Mouse (Mus musculus): ENCODE results near the gene Vipr1.

Gene Vipr1

DNA sequence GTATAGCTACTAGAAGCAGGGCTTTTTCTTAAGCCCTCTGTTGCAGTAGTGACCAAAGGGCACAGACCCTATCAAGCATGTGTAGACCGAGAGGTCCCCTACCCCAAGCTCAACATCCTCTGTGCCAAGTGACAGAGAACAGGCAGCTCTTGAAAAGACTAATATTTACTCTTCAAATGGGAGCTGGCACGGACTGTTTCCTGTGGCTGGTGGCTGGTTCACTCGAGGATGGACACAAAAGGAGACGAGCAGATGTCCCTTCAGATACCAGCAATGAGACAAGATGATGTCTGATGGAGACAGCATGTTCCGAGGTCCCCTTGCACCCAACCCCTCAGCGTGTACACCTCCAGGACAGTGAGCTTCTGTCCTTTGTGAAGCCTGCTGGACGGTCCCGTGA, 35.0 kb downstream of the Vipr1 start:
- no peak for DNase-seq (ENCODE audit: low spot score in 2 of 2)

DNA sequence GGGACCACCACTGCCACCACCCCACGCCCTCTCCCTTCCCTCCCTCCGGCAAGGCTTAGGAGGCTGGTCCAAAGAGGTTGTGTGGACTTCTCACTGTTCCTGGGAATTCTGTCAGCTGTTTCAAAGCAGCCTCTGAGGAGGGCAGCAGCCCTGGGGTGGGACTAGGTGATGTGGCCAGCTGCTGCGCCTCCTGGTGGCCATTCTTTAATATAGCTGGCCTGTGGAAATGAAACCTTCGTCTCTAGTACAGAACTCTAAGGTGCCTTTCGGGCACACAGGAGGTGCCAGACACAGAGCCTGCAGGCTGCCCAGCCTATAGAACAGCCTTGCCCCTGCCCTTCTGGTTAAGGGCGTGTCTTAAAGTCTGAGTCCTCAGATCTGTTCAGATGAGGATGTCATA, 37.0 kb downstream of the Vipr1 start:
- DNase-seq (ENCODE audit: low spot score in 2 of 2), result peak; percentile 59 to 71

DNA sequence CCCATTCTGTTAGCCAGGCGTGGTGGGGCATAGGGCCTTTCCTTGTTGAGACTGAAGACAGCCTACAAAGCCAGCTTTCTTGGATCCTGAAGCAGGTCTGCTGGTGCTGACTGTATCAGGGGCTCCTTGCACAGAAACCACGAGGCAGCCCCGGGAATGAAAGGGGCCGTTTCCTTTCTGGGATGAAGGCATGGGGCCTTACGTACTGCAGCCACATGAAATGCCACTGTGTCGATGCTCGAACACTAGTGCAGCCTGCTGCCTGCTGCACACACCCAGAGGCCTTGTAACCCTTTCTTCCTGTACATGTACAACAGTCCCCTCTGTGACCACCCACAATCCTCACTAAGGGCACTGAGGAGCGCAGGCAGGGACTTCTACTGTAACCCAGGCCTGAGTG, 38.7 kb downstream of the Vipr1 start:
- DNase-seq (ENCODE audit: low spot score in 2 of 2), result no peak

DNA sequence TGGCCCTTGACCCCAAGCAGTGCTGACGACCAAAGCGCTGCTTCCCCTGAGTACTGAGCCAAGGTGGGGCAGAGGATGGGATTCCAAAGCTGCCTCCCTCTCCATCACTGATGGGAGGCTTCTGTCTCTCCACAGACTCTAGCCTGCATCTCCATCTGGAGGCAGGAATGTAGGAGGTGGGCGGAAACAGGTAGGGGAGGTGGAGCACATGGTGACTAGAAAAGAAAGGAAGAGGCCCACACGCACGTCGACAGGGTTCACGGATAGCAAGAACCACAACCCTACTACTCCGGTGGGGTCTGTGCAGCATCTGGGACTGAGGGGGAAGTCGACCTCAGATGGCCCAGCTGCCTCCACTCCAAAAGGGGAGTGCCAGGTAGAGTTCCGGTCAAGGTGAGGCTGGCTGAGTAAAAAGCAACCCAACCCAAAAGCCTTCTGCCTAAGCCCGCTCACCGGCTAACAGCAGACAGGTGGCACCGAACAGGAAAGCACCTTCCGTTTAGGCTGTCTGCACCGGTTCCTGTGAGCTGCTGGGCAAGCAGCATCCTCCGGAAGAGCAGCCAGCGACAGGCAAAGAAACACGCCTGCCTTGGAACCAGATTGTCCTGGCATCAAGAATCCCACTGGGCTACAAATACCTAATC, 39.6 kb downstream of the Vipr1 start:
- DNase-seq (ENCODE audit: low spot score in 2 of 2), result peak; percentile 32 to 46

DNA sequence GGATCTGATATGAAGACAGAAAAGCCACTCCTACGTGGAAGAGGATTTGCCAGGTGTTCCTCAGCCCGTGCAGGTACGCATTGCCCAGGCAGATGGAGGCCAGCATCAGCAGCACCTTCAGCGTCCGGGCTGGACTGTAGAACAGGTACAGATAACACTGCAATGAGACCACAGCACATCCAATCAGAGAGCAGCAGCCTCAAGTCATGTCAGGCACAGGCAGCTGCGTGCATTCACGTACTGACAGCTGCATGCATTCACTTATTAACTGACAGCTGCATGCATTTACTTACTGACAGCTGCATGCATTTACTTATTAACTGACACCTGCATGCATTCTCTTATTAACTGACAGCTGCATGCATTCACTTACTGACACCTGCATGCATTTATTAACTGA, 42.2 kb downstream of the Vipr1 start:
- no peak for DNase-seq (ENCODE audit: low spot score in 2 of 2)

DNA sequence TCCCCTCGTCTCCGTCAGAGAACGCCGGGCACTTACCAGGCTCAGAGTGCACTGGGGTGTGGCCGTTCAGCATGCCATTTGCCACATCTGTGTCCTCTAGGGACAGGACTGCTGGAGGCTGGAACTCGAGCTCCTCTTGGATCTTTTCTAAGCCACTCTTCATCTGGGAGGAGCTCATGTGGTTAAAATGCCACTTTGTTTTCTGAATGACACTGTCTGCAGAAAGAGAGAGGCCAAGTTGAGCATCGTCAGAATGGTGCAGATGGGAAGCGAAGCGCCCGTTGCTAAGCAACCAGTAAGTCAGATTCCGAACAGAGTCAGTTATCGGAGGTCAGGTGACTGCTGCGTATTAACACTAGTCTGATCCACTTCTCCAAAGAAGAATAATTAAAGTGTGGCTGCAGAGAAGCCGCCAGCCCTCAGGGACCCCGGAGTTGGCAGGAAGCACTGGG, 47.7 kb downstream of the Vipr1 start:
- no peak for DNase-seq (ENCODE audit: low spot score in 2 of 2)

DNA sequence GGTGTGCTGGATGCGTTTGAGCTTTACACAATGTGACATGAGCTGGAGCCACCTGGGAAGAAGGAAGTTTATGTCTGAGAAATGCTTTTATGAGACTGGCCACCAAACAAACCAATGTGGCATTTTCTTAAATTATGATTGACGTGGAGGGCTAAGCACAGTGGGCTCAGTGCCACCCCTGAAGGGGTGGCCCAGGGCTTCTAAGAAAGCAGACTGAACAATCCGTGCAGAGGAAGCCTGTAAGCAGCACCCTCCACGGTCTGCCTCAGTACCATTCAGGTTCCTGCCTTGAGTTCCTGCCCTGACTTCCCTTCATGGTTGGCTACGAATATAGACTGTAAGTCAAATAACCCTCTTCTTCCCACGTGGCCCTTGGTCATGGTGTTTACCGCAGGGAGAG, 48.2 kb downstream of the Vipr1 start:
- no peak for DNase-seq (ENCODE audit: low spot score in 2 of 2)

DNA sequence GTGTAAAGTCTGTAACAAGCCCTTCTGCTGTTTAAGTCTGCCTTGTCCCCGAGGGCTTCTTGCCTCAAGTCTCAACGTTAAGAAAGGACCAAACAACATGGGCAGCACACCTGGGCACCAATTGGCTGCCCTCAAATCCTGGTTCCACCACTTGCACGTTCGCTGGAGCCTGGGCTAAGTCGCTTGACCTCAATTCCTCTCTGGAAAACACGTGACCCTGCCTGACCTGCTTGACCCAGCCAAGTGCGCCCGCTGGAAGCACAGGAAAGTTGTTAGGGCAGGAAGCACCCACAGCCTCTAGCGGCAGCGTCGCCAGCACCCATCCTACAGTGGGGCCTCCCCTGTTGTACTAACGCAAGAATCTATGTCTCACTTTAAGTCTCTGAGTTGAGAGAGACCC, 52.2 kb downstream of the Vipr1 start:
- DNase-seq (ENCODE audit: low spot score in 2 of 2), result no peak

DNA sequence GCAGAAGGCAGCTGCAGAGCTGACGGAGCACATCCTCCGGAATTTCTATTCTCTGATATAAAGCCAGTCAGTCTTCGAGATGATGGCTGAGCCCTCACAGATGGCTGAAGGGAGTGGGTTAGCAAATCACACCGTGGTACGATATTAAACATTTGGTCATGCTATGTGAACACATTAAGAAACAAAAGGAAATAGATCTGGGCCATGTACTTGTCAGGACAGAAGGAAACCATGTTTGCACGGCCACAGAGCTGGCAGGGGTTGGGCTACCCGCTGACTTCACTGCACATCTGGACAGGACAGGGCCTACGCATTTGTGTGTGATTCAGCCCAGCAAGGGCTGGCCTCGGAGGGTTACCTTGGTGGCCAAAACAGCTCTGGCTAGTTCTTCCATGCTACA, 54.1 kb downstream of the Vipr1 start:
- no peak for DNase-seq (ENCODE audit: low spot score in 2 of 2)

DNA sequence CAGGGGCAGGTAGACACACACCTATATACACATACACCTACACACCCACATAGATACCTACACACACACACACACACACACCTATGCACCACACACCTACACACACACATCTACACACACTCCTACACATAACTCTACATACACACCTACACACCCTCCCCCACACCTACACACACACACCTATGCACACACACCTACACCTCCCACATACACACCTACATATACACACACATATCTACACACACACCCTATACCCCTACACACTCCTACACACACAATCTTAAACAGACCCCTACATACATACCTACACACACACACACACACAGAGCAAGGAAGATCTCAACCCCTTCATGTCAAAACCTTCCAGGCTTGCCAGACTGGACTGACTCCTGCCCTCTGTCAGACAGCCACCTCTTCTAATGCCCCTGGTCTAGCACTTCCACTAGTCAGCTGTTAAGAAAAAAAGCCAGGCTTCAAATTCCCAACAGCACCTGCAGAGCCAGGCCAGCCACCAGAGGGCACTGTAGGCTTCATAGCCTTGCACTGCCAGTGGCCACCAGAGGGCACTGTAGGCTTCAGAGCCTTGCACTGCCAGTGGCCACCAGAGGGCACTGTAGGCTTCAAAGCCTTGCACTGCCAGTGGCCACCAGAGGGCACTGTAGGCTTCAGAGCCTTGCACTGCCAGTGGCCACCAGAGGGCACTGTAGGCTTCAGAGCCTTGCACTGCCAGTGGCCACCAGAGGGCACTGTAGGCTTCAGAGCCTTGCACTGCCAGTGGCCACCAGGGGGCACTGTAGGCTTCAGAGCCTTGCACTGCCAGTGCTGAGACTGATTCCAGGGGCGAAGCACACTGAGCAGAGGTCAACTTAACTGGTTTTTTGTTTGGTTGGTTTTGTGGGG, 54.9 kb downstream of the Vipr1 start:
- DNase-seq (ENCODE audit: low spot score in 2 of 2), result peak; percentile 86 to 89

DNA sequence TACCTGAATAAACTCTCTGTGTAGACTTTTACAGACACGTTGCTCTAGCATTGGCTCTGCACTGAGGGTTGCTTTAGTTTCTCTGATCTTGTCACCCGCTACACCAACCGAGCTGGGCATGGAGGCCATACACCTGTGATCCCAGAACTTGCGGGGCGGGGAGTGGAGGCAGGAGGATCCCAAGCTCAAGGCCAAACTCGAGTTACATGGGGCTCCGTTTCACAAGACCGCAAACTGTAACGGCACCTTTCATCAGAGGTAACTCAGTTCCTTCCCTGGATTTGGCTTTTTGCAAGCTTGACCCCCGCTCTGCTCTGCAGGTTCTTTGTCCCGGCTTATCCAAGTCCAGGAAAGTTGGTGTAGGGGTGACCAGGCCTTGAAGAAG, 61.7 kb downstream of the Vipr1 start:
- DNase-seq (ENCODE audit: low spot score in 2 of 2), result no peak

DNA sequence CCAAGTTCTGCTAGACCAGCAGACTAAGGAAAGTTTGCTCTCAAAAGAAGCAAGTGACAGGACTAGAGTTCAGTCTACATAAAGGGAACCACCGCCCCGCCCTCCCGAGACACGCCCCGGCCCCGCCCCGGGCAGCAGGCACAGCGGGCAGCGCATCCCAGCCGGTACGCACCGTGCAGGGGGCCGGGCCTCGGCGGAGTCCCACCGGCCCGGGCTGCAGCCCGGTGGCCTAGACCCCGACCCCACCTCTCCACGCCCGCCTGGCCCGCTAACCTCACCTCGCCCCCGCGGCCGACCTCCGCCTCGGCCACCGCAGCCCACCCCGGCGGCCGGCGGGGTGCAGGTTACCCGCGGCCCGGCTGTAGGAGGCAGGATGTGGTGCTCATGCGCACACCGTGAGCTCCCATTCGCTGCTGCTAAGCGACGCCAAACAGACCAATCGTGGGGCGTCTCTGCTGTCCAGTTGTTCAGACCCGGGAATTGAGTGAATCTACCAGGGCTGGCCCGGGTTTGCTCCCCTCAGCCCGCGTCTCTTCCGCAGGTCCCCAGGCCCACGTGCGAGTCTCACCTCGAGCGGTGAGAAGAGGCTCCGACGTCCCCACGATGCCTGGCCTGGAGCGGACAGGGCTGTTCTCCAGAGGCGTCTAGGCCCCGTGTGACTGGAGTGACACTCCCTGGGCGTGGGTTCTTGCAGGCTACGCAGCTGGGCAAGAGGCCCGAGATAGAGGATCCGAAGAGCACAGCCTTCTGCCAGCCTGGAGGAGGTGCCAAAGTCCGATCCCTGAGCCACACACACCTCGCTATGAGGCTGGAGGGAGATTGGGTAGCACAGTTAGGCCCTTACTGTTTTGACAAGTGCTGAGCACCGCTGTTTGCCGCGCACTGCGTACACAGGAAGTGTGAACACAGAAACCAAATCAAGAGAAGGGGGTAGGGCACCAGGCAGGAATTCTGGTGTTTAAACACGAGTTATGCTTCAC, 62.4 kb downstream of the Vipr1 start, which contains the start of gene Sec22c:
Sec22c (minus strand) TSS at position 845 of the 980 bp plus-strand sequence.
- DNase-seq (ENCODE audit: low spot score in 2 of 2), result peak; percentile 82 to 85

DNA sequence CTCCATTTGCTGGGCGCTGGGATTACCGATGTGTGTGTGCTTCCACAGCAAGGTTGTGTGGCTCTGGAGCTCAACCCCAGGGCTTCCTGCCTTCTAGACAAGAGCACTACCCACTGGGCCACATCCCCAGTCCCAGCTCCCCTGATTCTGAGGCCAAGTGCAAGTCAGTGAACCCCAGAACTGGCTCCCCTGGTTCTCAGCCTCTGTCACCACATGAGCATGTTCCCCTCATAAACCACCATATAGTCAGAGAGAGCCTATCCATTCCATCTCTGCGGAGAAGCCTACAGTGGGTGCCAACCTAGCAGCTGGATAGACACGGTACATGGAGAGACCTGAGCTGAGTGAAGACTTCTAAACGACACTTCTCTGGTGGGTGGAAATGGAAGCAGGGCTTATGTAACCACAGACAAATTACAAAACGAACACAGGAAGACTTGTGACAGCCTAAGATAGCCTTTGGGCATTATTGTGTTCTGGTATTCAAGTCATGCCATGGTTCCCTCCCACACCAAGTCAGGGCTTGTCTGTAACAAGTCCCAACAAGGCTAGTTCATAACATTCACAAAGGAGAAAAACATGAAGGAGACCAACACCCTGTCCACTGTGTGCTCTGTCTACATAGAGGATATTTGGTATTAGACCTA, 63.6 kb downstream of the Vipr1 start:
- DNase-seq (ENCODE audit: low spot score in 2 of 2), result no peak

DNA sequence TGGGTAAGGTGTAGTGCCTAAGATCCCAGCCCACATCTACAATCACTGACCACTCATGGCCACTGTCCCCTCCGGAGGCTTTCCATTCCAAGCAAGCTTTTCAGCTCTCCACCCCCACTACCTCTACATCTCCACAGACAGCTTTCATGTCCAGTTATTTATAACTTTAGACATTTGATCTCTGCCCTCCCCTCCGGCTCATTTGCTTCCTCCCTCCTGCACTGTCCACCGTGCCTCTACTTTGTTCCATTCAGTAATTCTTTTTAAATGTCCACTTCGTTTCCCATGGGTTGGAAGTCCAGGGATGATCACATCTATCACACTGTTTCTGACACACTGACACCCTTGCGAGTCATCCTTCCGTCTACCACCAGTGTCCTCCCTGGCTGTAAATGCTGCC, 65.3 kb downstream of the Vipr1 start:
- no peak for DNase-seq (ENCODE audit: low spot score in 2 of 2)

DNA sequence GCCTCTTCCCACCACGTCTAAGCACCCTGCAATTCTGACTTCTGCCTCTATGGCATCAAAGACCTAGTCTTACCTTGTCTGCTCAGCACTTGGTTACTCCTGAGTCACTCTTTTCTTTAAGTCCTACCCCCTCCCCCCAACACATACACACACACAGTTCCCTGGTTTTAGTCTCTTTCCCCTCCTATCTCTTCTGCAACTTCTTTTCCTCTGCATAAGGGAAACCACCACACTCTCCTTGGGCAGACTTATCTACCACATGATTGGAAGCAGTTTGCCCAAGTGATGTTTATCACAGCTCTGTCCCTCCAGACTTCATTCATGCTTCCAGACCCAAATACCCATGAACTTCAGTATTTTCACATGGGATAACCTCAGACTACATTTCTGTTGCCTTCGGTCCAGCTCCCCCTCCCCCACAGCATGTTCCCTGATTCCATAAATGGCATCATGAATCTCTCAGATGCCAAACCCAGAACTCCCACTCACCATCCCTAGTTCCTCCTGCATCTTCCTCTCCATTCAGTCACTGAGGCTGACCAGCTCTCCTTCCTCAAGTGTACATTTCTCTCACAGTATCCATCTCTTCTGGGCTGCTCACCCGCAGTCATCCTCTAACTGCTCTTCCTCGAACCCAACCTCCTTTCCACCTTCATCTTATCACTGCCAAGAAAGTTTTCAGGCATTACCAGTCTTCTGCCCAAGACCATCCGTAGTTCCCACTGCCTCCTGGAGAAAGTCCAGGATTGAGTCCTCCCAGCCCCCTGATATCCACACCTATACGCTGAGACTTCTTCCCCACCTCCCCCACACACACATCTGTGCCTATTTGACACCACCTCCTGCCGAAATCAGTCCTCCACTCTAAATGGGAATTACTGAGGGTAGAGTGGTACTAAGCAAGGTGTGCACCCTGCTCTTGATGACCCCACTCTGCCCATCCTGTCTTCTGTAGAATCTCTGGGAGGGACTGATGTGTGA, 66.3 kb downstream of the Vipr1 start:
- DNase-seq (ENCODE audit: low spot score in 2 of 2), result no peak

DNA sequence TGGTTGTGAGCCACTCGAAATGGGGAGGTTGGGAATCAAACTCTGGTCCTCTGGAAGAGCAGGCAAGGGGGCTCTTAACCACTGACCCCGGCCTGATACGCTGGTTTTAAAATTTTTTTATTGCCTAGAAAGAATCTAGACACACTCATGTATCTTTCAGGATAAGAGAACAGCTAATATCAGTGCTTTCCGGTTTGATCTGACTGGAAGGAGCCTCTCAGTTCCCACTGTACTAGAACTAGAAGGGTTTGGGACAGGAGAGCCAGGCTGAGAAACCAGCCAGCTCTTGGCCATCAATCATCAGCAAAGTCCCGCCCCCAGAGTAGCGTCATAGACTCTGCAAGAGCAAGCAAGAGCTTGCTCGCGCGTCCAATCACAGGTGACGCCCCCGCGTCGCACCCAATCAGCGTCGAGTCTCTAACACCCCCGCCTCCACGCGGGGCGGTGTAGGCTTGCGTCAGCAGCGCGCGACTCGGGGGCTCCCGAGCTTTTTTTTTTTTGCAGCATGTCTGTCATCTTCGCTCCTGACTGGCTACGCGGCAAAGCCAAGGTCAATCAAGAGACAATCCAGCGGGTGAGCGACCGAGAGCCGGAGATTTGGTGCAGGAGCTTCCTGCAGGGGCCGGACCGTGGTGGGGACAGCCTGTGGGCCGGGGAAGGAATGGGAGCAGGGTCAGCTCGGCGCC, 67.5 kb downstream of the Vipr1 start, which contains the start of gene Ss18l2:
Ss18l2 (plus strand) TSS at position 432 of the 686 bp plus-strand sequence.
- DNase-seq (ENCODE audit: low spot score in 2 of 2), result peak; percentile 94 to 95

DNA sequence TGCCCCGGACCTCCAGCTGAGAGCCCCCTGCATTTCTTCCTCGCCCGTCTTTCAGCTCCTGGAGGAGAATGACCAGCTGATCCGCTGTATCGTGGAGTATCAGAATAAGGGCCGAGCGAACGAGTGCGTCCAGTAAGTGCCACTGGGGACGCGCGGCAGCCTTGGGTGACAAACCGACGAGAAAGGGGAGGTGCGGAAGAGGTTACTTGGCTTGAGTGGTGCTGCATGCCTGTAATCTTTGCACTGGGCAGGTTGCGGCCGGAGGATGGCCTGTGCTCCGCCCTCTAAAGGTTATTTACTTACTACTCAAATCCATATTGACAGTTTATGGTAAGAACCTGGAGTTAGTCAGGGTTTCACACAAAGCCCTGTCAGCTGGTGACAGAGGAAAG, 68.1 kb downstream of the Vipr1 start:
- peak; percentile 43 to 58 for DNase-seq (ENCODE audit: low spot score in 2 of 2)

DNA sequence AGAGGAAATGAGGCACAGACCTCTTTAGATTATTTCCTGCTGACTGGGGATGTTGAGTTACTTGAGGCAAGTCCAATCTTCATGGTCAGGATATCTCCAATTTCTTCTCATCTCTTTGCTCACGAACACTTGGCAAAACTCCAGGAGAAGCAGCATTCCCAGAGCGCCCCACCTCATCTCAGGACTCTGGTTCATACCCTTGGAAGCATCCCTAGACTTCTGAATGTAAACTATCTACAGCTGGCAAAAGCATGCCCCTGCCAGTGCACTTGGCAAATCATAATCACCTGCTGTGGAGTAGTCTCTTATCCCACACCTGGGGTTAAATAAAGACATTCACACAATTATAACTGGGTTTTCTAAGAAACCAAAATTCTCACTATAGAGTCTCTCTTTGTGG, 74.5 kb downstream of the Vipr1 start:
- no peak for DNase-seq (ENCODE audit: low spot score in 2 of 2)

DNA sequence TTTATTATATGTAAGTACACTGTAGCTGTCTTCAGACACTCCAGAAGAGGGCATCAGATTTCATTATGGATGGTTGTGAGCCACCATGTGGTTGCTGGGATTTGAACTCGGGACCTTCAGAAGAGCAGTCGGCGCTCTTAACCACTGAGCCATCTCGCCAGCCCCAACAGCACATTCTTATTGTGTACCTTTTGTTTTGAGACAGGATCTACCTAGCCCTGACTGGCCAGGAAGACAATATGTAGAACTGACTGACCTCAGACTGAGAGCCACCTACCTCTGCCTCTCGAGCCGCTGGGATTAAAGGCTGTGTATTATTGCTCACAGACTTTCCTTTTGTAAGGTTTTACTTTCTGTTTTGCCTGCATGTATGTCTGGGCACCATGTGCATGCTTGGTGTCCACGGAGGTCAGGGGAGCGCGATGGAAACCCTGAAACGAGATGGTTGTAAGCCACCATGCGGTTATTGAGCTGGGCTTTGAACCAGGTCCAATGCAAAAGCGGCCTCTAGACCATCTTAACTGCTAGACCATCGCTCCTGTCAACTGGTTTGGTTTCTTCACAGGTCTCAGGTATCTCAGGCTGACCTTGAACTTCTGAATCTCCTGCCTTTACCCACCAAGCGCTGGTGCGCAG, 75.7 kb downstream of the Vipr1 start:
- DNase-seq (ENCODE audit: low spot score in 2 of 2), result peak; percentile 37 to 41

Measured in natural killer cell, adult 2 months (primary cell).